Mouse (Mus musculus): ENCODE measurements around the gene A130010J15Rik. TPM values are rescaled to one million over a fixed set of nuclear protein-coding genes. Genes with fewer than 3 reads are reported as not detected.

Gene A130010J15Rik
- total and polyA plus RNA-seq, 2 experiments from 2014 or later = 11.3 to 17.7 TPM

- Histone ChIP-seq H3K9ac (replicated peaks; ENCODE audit: low read depth, low read length) (no peak overlapping the region), H3K36me3 (replicated peaks; ENCODE audit: control insufficient read depth, insufficient read depth, low read length) (no peaks in the 10 kb centered on the region), H3K4me1 (ENCODE audit: control insufficient read depth, insufficient read depth) (peaks cover 14% of the 10 kb centered on the region; the same call in 1 of the 2 replicates), H3K9me3 (replicated peaks; ENCODE audit: control insufficient read depth, low read length) (no peaks in the 10 kb centered on the region), H3K4me3 (ENCODE audit: low read depth, low read length) (no peak overlapping the region), H3K27ac (ENCODE audit: low read depth) (peak overlapping the region; percentile 52), H3K27me3 (ENCODE audit: control insufficient read depth, insufficient read depth, low read length) (peaks cover 16% of the 10 kb centered on the region; the same call in 1 of the 2 replicates), H3K4me2 (ENCODE audit: low read depth, low read length) (no peak overlapping the region)
- no peak for ATAC-seq (ENCODE audit: insufficient read depth, low read depth)
- TF ChIP-seq EP300 (IDR thresholded peaks at IDR 0.05; ENCODE audit: low read depth) = no peak
- TF ChIP-seq CTCF (IDR thresholded peaks at IDR 0.05; ENCODE audit: low read depth) = no peak
- DNase-seq (ENCODE audit: low spot score) = no peak
- WGBS = 46% methylated on average over 15 of the region's 15 CpGs
These were observed 11.3 kb upstream of the A130010J15Rik start for GRCm38 (mm10) chr1:193156316-193157110.

- ATAC-seq (ENCODE audit: insufficient read depth, low read depth) (no peak), DNase-seq (ENCODE audit: low spot score) (no peak)
- no peak for TF ChIP-seq EP300 (IDR thresholded peaks at IDR 0.05; ENCODE audit: low read depth)
- no peak for TF ChIP-seq CTCF (IDR thresholded peaks at IDR 0.05; ENCODE audit: low read depth)
- Histone ChIP-seq H3K36me3 (replicated peaks; ENCODE audit: control insufficient read depth, insufficient read depth, low read length) (no peaks in the 10 kb centered on the region), H3K9ac (replicated peaks; ENCODE audit: low read depth, low read length) (no peak overlapping the region), H3K27me3 (ENCODE audit: control insufficient read depth, insufficient read depth, low read length) (peaks cover 16% of the 10 kb centered on the region; the same call in 1 of the 2 replicates), H3K4me2 (ENCODE audit: low read depth, low read length) (no peak overlapping the region), H3K4me3 (ENCODE audit: low read depth, low read length) (no peak overlapping the region), H3K9me3 (replicated peaks; ENCODE audit: control insufficient read depth, low read length) (no peaks in the 10 kb centered on the region), H3K27ac (ENCODE audit: low read depth) (peak overlapping the region; percentile 52), H3K4me1 (ENCODE audit: control insufficient read depth, insufficient read depth) (peaks cover 12% of the 10 kb centered on the region; the same call in 1 of the 2 replicates)
- 74% methylated on average over 8 of the region's 8 CpGs for WGBS
These were observed 10.7 kb upstream of the A130010J15Rik start for GRCm38 (mm10) chr1:193157111-193157492.

GRCm38 (mm10) chr1:193159163-193159562 is 8.7 kb upstream of the A130010J15Rik start:
- Histone ChIP-seq H3K27me3 (ENCODE audit: control insufficient read depth, insufficient read depth, low read length) (peaks cover 3% of the 10 kb centered on the region; the same call in 1 of the 2 replicates), H3K4me1 (ENCODE audit: control insufficient read depth, insufficient read depth) (peaks cover 6% of the 10 kb centered on the region; the same call in 1 of the 2 replicates), H3K9me3 (replicated peaks; ENCODE audit: control insufficient read depth, low read length) (no peaks in the 10 kb centered on the region), H3K27ac (ENCODE audit: low read depth) (no peak overlapping the region), H3K4me2 (ENCODE audit: low read depth, low read length) (no peak overlapping the region), H3K9ac (replicated peaks; ENCODE audit: low read depth, low read length) (no peak overlapping the region), H3K4me3 (ENCODE audit: low read depth, low read length) (no peak overlapping the region), H3K36me3 (replicated peaks; ENCODE audit: control insufficient read depth, insufficient read depth, low read length) (no peaks in the 10 kb centered on the region)
- TF ChIP-seq CTCF (IDR thresholded peaks at IDR 0.05; ENCODE audit: low read depth) (no peak), EP300 (IDR thresholded peaks at IDR 0.05; ENCODE audit: low read depth) (no peak)
- 47% methylated on average over 3 of the region's 3 CpGs for WGBS
- ATAC-seq (ENCODE audit: insufficient read depth, low read depth) = no peak
- DNase-seq (ENCODE audit: low spot score) = no peak

- no peak for ATAC-seq (ENCODE audit: insufficient read depth, low read depth)
- H3K4me3 ChIP-seq (ENCODE audit: low read depth, low read length) = no peak overlapping the region
- no peak overlapping the region for H3K9ac ChIP-seq (replicated peaks; ENCODE audit: low read depth, low read length)
- no peak for DNase-seq (ENCODE audit: low spot score)
- peaks cover 6% of the 10 kb centered on the region; the same call in 1 of the 2 replicates for H3K4me1 ChIP-seq (ENCODE audit: control insufficient read depth, insufficient read depth)
- 64% methylated on average over 1 of the region's 1 CpGs for WGBS
- H3K36me3 ChIP-seq (replicated peaks; ENCODE audit: control insufficient read depth, insufficient read depth, low read length) = no peaks in the 10 kb centered on the region
- no peaks in the 10 kb centered on the region for H3K27me3 ChIP-seq (ENCODE audit: control insufficient read depth, insufficient read depth, low read length)
- TF ChIP-seq EP300 (IDR thresholded peaks at IDR 0.05; ENCODE audit: low read depth) (no peak), CTCF (IDR thresholded peaks at IDR 0.05; ENCODE audit: low read depth) (no peak)
- no peaks in the 10 kb centered on the region for H3K9me3 ChIP-seq (replicated peaks; ENCODE audit: control insufficient read depth, low read length)
- no peak overlapping the region for H3K4me2 ChIP-seq (ENCODE audit: low read depth, low read length)
- no peak overlapping the region for H3K27ac ChIP-seq (ENCODE audit: low read depth)
These were observed 8.2 kb upstream of the A130010J15Rik start for GRCm38 (mm10) chr1:193159613-193160012.

- peak; percentile 72 for ATAC-seq (ENCODE audit: insufficient read depth, low read depth)
These were observed 7.4 kb upstream of the A130010J15Rik start for GRCm38 (mm10) chr1:193160317-193161032.

More at GRCm38 (mm10) chr1:193160317-193161032, 7.4 kb upstream of the A130010J15Rik start:
- no peak overlapping the region for H3K27ac ChIP-seq (ENCODE audit: low read depth)
- H3K4me3 ChIP-seq (ENCODE audit: low read depth, low read length) = peak overlapping the region; percentile 35
- TF ChIP-seq EP300 (IDR thresholded peaks at IDR 0.05; ENCODE audit: low read depth) (no peak), CTCF (IDR thresholded peaks at IDR 0.05; ENCODE audit: low read depth) (no peak)
- peak; percentile 30 for DNase-seq (ENCODE audit: low spot score)
- peak overlapping the region; percentile 43; the same call in 1 of the 2 replicates for H3K9ac ChIP-seq (replicated peaks; ENCODE audit: low read depth, low read length)
- WGBS = 12% methylated on average over 18 of the region's 18 CpGs
- peak overlapping the region; percentile 57 for H3K4me2 ChIP-seq (ENCODE audit: low read depth, low read length)
- peaks cover 6% of the 10 kb centered on the region; the same call in 1 of the 2 replicates for H3K4me1 ChIP-seq (ENCODE audit: control insufficient read depth, insufficient read depth)
- no peaks in the 10 kb centered on the region for H3K36me3 ChIP-seq (replicated peaks; ENCODE audit: control insufficient read depth, insufficient read depth, low read length)
- H3K27me3 ChIP-seq (ENCODE audit: control insufficient read depth, insufficient read depth, low read length) = no peaks in the 10 kb centered on the region
- no peaks in the 10 kb centered on the region for H3K9me3 ChIP-seq (replicated peaks; ENCODE audit: control insufficient read depth, low read length)
